Mouse (Mus musculus) induced T-regulatory cell, adult 2 months (primary cell): ENCODE results near the gene Tmem200a.

Experiments
- DNase-seq: peaks from one replicate; pipeline ENCODE4 v3.0.0-alpha.2; 2012; ENCODE audit warnings: low read depth

Gene Tmem200a

DNA sequence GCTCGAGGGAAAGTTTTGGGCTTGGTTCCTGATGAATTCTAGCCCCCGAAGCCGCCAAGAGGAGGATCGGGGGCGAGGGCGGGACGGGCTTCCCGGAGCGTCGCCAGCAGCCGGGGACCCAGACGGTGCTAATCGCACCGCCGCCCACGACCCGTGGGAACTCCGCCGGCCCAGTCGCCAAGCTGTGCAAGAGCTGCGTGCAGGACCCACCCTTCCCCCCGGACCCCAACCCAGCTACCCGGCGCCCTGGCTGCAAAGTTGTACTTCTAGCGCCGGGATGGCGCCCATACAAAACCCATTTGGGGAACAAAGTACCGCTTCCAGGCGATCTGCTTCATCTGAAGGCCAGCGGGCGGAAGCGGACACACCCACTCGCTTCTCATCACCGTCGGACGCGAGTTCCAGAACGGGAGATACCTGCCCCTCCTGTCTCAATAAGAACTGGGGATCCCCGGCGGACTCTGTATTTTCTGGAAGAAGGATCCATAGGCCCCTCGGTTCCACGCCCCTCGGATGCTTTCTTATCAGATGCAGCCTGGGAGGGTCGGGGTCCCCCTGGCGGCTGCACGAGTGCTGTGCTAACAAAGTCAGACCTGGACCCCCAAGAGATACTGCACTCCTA, at the start of gene Tmem200a:
TSS of gene Tmem200a (minus strand) at position 532 of the 622 bp plus-strand sequence.
- peak; percentile 4 for DNase-seq

DNA sequence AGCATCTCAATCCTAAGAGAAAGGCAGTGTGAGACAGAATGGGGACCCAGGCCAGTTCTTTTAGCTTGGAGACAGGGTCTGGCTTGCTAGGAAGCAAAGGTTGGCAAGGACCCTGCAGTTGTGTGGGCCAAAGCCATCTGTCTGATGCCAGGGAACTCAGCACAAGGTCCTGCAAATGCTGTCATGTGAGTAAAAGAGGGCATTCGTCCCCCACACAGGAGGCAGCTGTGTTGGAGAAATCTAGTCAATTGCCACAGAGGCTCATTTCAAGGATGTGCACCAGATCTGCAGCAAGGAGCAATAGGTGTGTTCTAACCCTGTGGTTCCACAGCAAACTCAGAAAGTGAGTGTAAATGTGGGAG, 41.0 kb upstream of the Tmem200a start:
- no peak for DNase-seq

DNA sequence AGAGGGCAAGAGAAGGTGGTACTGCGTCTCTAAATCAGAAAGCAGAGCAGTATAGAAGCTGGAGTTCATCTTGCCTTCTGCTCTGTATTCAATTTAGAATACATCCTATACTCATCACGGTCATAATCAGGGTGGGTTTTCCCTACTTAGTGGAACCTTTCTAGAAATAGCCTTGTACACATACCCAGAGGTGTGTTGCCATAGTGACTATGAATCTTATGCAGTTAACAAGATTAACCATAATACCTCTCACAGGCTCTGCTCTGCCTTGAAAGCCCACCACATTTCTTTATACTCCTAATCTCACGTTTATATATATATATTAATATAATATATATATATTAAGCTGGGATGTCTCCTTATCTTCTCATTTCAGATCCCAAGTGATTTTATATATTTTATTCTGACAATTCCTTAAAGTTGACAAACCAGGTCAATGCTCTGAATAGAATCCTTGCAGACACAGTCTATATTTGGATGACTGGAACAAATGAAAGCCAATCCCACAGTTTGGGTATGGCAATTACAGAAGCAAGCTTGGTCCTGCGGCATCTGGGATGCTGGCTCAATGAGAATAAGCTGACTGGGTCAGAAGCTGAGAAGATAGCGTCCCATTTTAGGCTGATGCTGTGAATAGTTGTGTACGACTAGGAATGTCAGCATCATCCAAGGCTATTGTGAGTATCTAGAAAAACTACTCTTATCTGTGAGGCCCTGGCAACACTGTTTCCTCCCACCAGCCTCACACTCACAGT, 40.4 kb upstream of the Tmem200a start:
- DNase-seq, result no peak

DNA sequence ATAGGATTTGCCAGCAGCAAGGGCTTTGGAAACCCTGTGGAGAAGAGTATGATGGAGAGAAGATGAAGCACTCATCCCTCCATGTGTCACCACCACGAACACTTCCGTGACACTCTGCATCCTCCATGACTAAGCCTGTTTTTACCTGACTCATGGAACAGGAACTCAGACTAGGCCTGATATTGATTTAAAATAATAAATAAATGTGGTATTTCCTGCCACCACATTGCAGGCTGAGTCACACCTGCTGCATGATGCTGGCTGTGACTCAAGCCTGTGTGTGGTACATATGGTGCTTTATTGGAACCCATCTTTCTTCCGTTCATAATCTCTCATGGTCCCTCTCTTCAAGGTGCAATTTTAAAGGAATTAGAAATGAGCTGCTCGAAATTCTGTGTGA, 35.6 kb upstream of the Tmem200a start:
- DNase-seq, result no peak

GRCm38 (mm10) chr10:26103330-26103982, 24.6 kb upstream of the Tmem200a start:
- DNase-seq, result no peak

DNA sequence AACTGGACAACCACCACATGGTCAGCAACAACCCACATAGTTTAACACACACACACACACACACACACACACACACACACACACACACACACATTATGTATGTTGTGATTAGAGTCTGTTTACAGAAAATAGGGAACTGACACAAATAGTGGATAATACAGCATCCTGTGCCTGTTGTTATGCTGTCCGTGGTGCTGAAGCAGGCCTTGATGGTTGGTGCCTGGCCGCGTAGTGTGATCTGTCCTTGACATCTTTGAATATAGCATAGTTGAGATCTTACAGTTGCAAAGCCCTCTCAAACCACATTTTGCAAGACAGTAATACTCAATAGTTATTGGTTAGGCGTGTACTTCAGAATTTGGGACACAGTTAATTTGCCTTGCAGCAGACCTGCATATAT, 3.2 kb upstream of the Tmem200a start:
- peak; percentile 3 for DNase-seq

DNA sequence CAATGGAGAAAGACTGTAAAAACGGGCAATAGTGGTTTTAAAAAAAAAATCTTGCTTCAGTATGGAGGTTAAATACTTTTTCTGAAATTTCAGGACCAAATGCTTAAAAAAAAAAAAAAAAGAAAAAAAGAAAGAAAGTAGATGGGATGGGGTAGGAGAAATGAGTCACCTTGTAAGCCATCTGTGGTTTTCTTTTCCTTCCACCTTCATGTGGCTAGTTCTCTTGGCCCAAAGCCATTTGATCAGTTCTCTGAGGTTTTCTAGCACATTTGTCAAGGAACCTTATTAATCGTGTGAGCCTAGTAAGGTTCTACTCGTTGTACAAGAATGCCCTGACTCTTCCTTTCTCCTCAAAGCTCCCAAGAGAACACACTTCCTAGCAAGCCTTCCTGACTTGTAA, 826 bp upstream of the Tmem200a start:
- no peak for DNase-seq

GRCm38 (mm10) chr10:26077671-26078481, 976 bp downstream of the Tmem200a start, which contains the start of gene Gm9767:
Gm9767 (plus strand) TSS chr10:26078255.
- DNase-seq, result no peak

- no peak for DNase-seq
Measured at GRCm38 (mm10) chr10:26076949-26077348, 1.9 kb downstream of the Tmem200a start.

- no peak for DNase-seq
Measured at GRCm38 (mm10) chr10:26071986-26072385, 6.9 kb downstream of the Tmem200a start.

DNA sequence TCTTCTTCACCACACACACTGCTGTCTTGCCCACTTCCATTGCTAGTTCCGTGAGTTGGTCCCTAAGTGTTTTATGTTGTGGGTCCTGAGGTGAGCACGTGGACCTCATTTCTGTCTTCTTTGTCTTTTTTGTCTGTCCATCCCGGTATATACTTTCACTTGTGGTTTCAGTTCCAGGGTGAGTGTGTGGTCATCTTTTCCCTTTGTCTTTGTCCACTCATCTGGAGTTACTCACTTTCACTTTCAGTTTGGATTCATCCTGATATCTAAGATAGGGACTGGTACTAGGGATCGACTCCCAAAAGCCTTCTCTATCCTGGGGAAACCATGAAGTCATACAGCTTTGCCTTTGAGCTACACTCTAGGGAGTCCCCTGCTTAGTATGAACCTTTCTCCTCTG, 15.8 kb downstream of the Tmem200a start:
- DNase-seq, result no peak

- DNase-seq, result no peak
Measured at GRCm38 (mm10) chr10:26059662-26060307, 19.1 kb downstream of the Tmem200a start.

GRCm38 (mm10) chr10:26051177-26051576, 27.7 kb downstream of the Tmem200a start:
- DNase-seq, result no peak

DNA sequence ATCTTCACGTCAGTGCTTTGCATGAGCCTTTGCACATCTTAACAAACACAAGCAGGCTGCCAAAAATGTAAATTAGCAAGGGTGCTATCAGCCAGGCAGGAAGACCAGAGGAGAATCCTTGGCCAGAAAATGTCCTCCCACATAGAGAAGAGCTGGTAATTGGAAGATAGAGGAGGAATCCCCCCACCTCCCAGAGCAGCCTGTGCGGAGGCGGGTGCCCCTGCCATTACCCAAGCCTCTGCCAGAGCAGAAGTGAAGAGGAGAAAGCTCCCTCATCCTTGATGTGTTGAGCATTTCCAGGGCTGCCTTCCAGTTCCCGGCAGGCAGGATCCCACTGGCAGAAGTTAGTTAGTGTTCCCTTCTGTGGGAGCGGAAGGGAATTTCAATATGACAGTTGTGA, 43.9 kb downstream of the Tmem200a start:
- no peak for DNase-seq

DNA sequence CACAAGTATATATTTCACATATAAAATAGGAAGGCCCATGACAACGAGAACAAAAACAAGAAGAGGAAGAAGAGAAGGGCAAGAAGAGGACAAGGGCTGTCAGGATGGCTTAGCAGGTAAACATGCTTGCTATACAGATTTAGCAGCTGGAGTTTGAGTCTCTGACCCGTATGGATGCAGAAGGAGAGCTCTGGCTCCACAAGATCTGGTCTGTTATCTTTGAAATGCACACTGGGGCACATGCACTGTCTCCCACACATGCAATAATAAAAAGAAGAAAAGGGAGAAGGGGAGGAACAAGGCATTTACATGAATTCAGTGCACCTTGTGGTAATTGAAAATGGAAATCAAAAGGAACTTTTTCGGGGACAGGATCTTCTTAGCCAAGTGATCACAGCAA, 60.1 kb downstream of the Tmem200a start:
- DNase-seq, result no peak

DNA sequence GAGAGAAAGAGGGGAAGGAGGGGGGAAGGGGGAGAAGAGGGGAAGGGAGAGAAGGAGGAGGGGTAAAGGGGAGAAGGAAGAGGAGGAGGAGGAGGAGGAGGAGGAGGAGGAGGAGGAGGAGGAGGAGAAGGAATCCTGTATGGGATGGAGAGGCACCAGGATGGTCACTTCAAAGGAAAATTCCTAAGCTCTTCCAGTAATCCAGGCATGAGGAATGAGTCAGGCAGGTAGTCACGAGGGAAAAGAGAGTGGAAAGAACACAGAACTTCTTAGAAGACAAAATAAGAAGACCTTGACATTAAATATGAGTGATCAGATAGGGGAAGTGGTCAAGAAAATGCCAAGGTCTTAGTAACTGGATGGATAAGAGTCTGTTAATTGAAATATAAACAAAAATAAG, 64.6 kb downstream of the Tmem200a start:
- DNase-seq, result no peak

- no peak for DNase-seq
Measured at GRCm38 (mm10) chr10:26008948-26009347, 69.9 kb downstream of the Tmem200a start.

- DNase-seq, result no peak
Measured at GRCm38 (mm10) chr10:26005471-26005870, 73.4 kb downstream of the Tmem200a start.

DNA sequence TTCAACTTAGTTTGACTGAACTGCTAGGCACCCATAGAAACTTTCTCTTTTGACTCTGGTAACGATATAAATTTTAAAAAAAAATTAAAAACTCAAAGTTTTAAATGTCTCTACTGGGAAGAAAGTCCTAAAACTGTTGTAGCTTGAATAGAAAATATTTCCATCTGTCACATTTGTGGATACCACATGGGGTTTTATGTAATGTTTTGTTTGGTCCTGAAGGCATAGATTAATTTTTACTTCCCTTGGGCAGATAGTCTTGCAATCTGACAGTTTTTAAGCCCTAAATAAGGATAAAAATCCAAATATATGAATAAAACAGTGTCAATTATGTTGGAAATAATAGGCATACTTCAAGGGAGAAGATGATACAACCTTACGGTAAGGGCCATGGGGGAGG, 78.0 kb downstream of the Tmem200a start:
- DNase-seq, result no peak

DNA sequence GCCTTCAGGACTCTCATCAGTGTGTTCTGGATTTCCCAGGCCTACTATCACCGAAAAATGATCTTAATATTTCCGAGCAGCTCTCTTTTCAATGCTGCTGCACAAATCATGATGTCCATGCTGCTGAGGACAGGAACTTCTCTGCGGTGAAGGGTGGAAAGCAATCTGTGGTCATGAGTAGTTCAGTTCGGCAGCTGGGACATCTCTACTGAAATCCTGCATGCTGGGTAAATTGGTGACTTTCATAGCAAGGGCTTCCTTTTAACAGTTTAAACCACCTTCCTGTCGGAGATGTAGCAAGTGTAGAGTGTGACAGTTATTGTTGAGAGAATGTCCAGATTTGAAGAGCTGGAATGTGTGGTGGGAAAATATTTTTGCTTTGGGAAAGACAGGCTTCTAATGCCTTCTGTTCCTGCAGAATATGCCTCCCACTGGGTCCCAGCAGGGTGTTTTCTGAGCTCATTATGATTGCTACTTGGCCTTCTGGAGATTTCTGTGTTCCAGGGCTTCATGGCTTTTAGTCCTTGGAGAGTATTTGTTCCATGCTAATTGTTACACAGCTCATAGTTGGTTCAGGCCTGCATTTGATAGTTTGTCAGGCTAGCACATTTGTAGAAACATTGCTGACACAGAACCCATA, 79.4 kb downstream of the Tmem200a start:
- no peak for DNase-seq

GRCm38 (mm10) chr10:25984056-25984455, 94.8 kb downstream of the Tmem200a start:
- DNase-seq, result no peak
